Mouse (Mus musculus) brain, embryonic 14.5 days (tissue): ENCODE measurements at regions not wholly inside any gene's neighbourhood (a gene's known extent, or its start where the extent isn't known, plus 50 kb on each side); places are given as distances from the start of the nearest gene placed in this dataset.

Experiments used
- CTCF ChIP-seq: fragments of 200-500 bp; IDR thresholded peaks from 2 replicates; pipeline ENCODE4 v1.5.1; 2012; ENCODE audit warnings: inconsistent platforms, mild to moderate bottlenecking, moderate library complexity, borderline replicate concordance; ENCODE audit not compliant: insufficient read depth, insufficient read length; ENCODE audit errors: extremely low read depth
- POLR2A ChIP-seq: fragments of 200-500 bp; IDR thresholded peaks from 2 replicates; pipeline ENCODE4 v1.6.1; 2012; ENCODE audit warnings: mild to moderate bottlenecking, inconsistent platforms, borderline replicate concordance; ENCODE audit not compliant: poor library complexity, insufficient read depth, insufficient read length, severe bottlenecking; ENCODE audit errors: extremely low read depth

GRCm38 (mm10) chr1:183940706-183941105 is 72.4 kb upstream of the Dusp10 start:
- no peak for TF ChIP-seq POLR2A
- no peak for TF ChIP-seq CTCF
